In genomic region chr3:146404311-146405201, GRCm38 (mm10) we compare ENCODE assay signal across 8 mouse cellular contexts. TPM values are rescaled to one million over a fixed set of nuclear protein-coding genes. Genes with fewer than 3 reads are reported as not detected.
DNase-seq lines count a peak whose midpoint lies in the region; ATAC-seq and TF ChIP-seq lines count a peak whose summit lies in the region.

Gene Ssx2ip, plus strand, starts transcription at chr3:146404642.

- peaks cover 3% of the 10 kb centered on the region; the same call in 1 of the 2 replicates for H3K27me3 ChIP-seq in heart, embryonic 13.5 days (replicated peaks)
- H3K27me3 ChIP-seq in kidney, postnatal 0 days (ENCODE audit: insufficient read depth, low read length), result no peaks in the 10 kb centered on the region
- H3K27me3 ChIP-seq in liver, embryonic 11.5 days (replicated peaks; ENCODE audit: control insufficient read depth, insufficient read depth, low read length), result no peaks in the 10 kb centered on the region
- H3K27me3 ChIP-seq in myocyte (ENCODE audit: control insufficient read depth, insufficient read depth, insufficient read length), result no peaks in the 10 kb centered on the region

- peak within 1 kb of the TSS; percentile 88 for H3K4me3 ChIP-seq in brown adipose tissue, adult 24 weeks (ENCODE audit: insufficient read depth, low read depth, low read length)
- peak within 1 kb of the TSS; percentile 98 for H3K4me3 ChIP-seq in heart, embryonic 13.5 days
- H3K4me3 ChIP-seq in kidney, postnatal 0 days (replicated peaks; ENCODE audit: low read depth, low read length), result peak within 1 kb of the TSS; percentile 92
- H3K4me3 ChIP-seq in liver, embryonic 11.5 days (ENCODE audit: low read depth, low read length), result peak within 1 kb of the TSS; percentile 96
- peak within 1 kb of the TSS; percentile 44 for H3K4me3 ChIP-seq in myocyte

- TF ChIP-seq CTCF in kidney, postnatal 0 days (IDR thresholded peaks at IDR 0.05; ENCODE audit: low read depth), result no peak

- peak; percentile 92 for TF ChIP-seq POLR2A in myocyte (IDR thresholded peaks at IDR 0.05; ENCODE audit: insufficient read length, low read depth)

- H3K9me3 ChIP-seq in heart, embryonic 13.5 days, result peaks cover 5% of the 10 kb centered on the region; the same call in 1 of the 2 replicates
- H3K9me3 ChIP-seq in kidney, postnatal 0 days (replicated peaks; ENCODE audit: low read length), result no peaks in the 10 kb centered on the region
- H3K9me3 ChIP-seq in liver, embryonic 11.5 days (ENCODE audit: control insufficient read depth, low read length), result no peaks in the 10 kb centered on the region

- H3K4me2 ChIP-seq in heart, embryonic 13.5 days, result peak within 1 kb of the TSS; percentile 95
- H3K4me2 ChIP-seq in kidney, postnatal 0 days (ENCODE audit: low read length), result peak within 1 kb of the TSS; percentile 84
- H3K4me2 ChIP-seq in liver, embryonic 11.5 days, result peak within 1 kb of the TSS; percentile 96
- peak within 1 kb of the TSS; percentile 98 for H3K4me2 ChIP-seq in myocyte (ENCODE audit: low read depth)

- H3K36me3 ChIP-seq in heart, embryonic 13.5 days, result no peaks in the 10 kb centered on the region
- no peaks in the 10 kb centered on the region for H3K36me3 ChIP-seq in kidney, postnatal 0 days (ENCODE audit: insufficient read depth, low read length)
- H3K36me3 ChIP-seq in liver, embryonic 11.5 days (ENCODE audit: control insufficient read depth, insufficient read depth, low read length), result peaks cover 4% of the 10 kb centered on the region; the same call in 1 of the 2 replicates
- H3K36me3 ChIP-seq in myocyte (ENCODE audit: control insufficient read depth, insufficient read depth), result no peaks in the 10 kb centered on the region

- ATAC-seq in CD4-positive, CD25-positive, alpha-beta regulatory T cell, adult 4 months, result peak; percentile 97
- peak; percentile 91 for ATAC-seq in erythroid progenitor cell, adult 5-6 weeks (replicated peaks; ENCODE audit: low FRiP score, poor library complexity, severe bottlenecking)
- peak; percentile 97 for ATAC-seq in heart, embryonic 13.5 days (ENCODE audit: extremely low read depth, insufficient number of reproducible peaks, low FRiP score, low TSS enrichment)
- ATAC-seq in kidney, postnatal 0 days (replicated peaks; ENCODE audit: low FRiP score, low read depth), result peak; percentile 97
- ATAC-seq in liver, embryonic 11.5 days (replicated peaks; ENCODE audit: low FRiP score), result peak; percentile 93

- WGBS in heart, embryonic 13.5 days, result 1% methylated on average over 90 of the region's 100 CpGs
- under 1% methylated on average over 90 of the region's 100 CpGs for WGBS in kidney, postnatal 0 days
- under 1% methylated on average over 92 of the region's 100 CpGs for WGBS in liver, embryonic 11.5 days

- H3K9ac ChIP-seq in heart, embryonic 13.5 days, result peak within 1 kb of the TSS; percentile 93
- peak within 1 kb of the TSS; percentile 81 for H3K9ac ChIP-seq in kidney, postnatal 0 days (ENCODE audit: low read depth, low read length)
- peak within 1 kb of the TSS; percentile 96 for H3K9ac ChIP-seq in liver, embryonic 11.5 days (ENCODE audit: low read depth, low read length)

- H3K79me2 ChIP-seq in myocyte (ENCODE audit: control insufficient read depth, insufficient read depth), result peaks cover 32% of the 10 kb centered on the region

- no peak within 1 kb of the TSS for H3K27ac ChIP-seq in brown adipose tissue, adult 24 weeks (replicated peaks; ENCODE audit: low read depth, low read length)
- peak within 1 kb of the TSS; percentile 68 for H3K27ac ChIP-seq in heart, embryonic 13.5 days (replicated peaks)
- peak within 1 kb of the TSS; percentile 77 for H3K27ac ChIP-seq in kidney, postnatal 0 days
- H3K27ac ChIP-seq in liver, embryonic 11.5 days (ENCODE audit: low read depth, low read length), result peak within 1 kb of the TSS; percentile 72

- DNase-seq in kidney, postnatal 0 days (ENCODE audit: low spot score), result peak; percentile 92
- peak; percentile 97 for DNase-seq in liver, embryonic 11.5 days (ENCODE audit: low spot score)
- DNase-seq in spleen, postnatal 4 days (ENCODE audit: low spot score in 2 of 2), result peak; percentile 96 to 99

- H3K4me1 ChIP-seq in brown adipose tissue, adult 24 weeks (ENCODE audit: control insufficient read depth, insufficient read depth, insufficient read length, low read length), result 0 out of 2 replicates have a peak, but pooled peaks cover 2% of the 10 kb centered on the region
- H3K4me1 ChIP-seq in heart, embryonic 13.5 days, result peaks cover 30% of the 10 kb centered on the region
- peaks cover 7% of the 10 kb centered on the region; the same call in 1 of the 2 replicates for H3K4me1 ChIP-seq in kidney, postnatal 0 days (replicated peaks; ENCODE audit: insufficient read depth, low read length)
- H3K4me1 ChIP-seq in liver, embryonic 11.5 days (replicated peaks; ENCODE audit: control insufficient read depth, insufficient read depth, low read length), result peaks cover 27% of the 10 kb centered on the region

- peak within 1 kb of the TSS; percentile 54 for H3ac ChIP-seq in myocyte (ENCODE audit: control insufficient read depth, insufficient read length)

TF ChIP-seq in myocyte, 11 proteins besides CTCF, POLR2A, EP300 and RAD21:
- TF ChIP-seq CEBPB (IDR thresholded peaks at IDR 0.05; ENCODE audit: insufficient read depth, poor library complexity, severe bottlenecking), result no peak
- TF ChIP-seq TCF12 (IDR thresholded peaks at IDR 0.05; ENCODE audit: insufficient read depth, poor library complexity, severe bottlenecking), result no peak
- no peak for TF ChIP-seq MAX (IDR thresholded peaks at IDR 0.05; ENCODE audit: low read depth)
- no peak for TF ChIP-seq E2F4 (IDR thresholded peaks at IDR 0.05; ENCODE audit: insufficient read depth)
- peak in 2 of 3 experiments; percentile 95 to 96 for TF ChIP-seq MYOD1 (IDR thresholded peaks at IDR 0.05; ENCODE audit: control insufficient read depth in 1 of 3, insufficient read length in 2 of 3, low read depth in 2 of 3)
- TF ChIP-seq USF1 (IDR thresholded peaks at IDR 0.05; ENCODE audit: low read depth), result no peak
- peak in 2 of 3 experiments; percentile 94 to 97 for TF ChIP-seq MYOG (IDR thresholded peaks at IDR 0.05; ENCODE audit: control insufficient read depth in 1 of 3, insufficient read depth in 1 of 3, insufficient read length in 2 of 3, low read depth in 2 of 3)
- no peak for TF ChIP-seq SRF (IDR thresholded peaks at IDR 0.05; ENCODE audit: control insufficient read depth, insufficient read length, low read depth)
- TF ChIP-seq TCF3 (IDR thresholded peaks at IDR 0.05; ENCODE audit: insufficient read length, low read depth), result peak; percentile 64
- TF ChIP-seq REST (IDR thresholded peaks at IDR 0.05; ENCODE audit: insufficient read depth, insufficient read length), result no peak
- peak; percentile 81 for TF ChIP-seq POLR2AphosphoS2 (IDR thresholded peaks at IDR 0.05; ENCODE audit: insufficient read length, low read depth)

RNA-seq across cellular contexts. Expression of gene Ssx2ip, which starts in this region (rescaled TPM):
- 1 to 10 TPM in 1 of 2 experiments, under 1 TPM in 1; 0.62 to 1.1 TPM for polyA plus RNA-seq in CD4-positive, CD25-positive, alpha-beta regulatory T cell, adult 4 months (2017; shearing (Covaris generic))
- 4.0 and 8.6 TPM in 2 replicates for polyA plus RNA-seq in brown adipose tissue, adult 24 weeks (2012; ENCODE audit: insufficient read depth, insufficient read length, missing spikeins)
- total RNA-seq in erythroid progenitor cell, adult 5-6 weeks (2015; ENCODE audit: low replicate concordance), result 52.4 and 68.1 TPM in 2 replicates
- 100 and 129 TPM in 2 replicates for total RNA-seq in erythroid progenitor cell, adult 5-6 weeks (2017; ENCODE audit: low replicate concordance)
- polyA plus RNA-seq in heart, embryonic 13.5 days (2015; fragmentation: Nextera tagmentation; extraction: Ambion mirVana), result 18.7 and 19.3 TPM in 2 replicates
- polyA plus RNA-seq in kidney, postnatal 0 days (2015; fragmentation: Nextera tagmentation; extraction: Ambion mirVana), result 20.0 and 20.5 TPM in 2 replicates
- polyA plus RNA-seq in liver, embryonic 11.5 days (2014; fragmentation: Nextera tagmentation; extraction: Ambion mirVana), result 109 and 130 TPM in 2 replicates
- polyA plus RNA-seq in myocyte (2012; fragmentation: generic; extraction: Trizol), result 13.5 TPM

Comparison
In these comparisons a context has a peak if more than half of its experiments do, and no peak if none do; other contexts are left out.
1. H3K4me3 ChIP-seq: peak in every context shown above with its lines; median percentile 98 in heart, embryonic 13.5 days; 96 in liver, embryonic 11.5 days; 92 in kidney, postnatal 0 days; 88 in brown adipose tissue, adult 24 weeks; 44 in myocyte.